Mouse (Mus musculus) liver, embryonic 12.5 days (tissue): ENCODE results near the gene Stfa3. TPM values are rescaled to one million over a fixed set of nuclear protein-coding genes. Genes with fewer than 3 reads are reported as not detected.
"Not testable (repeated sequence)": the region's sequence is repeated elsewhere in the genome, so short reads cannot be mapped to it uniquely, and the experiment has no call there.

Source experiments
- ATAC-seq: fragments of 200-750 bp; cut with Nextera tagmentation; 2 replicates; pipeline ENCODE4 v1.8.0; 2017; ENCODE audit warnings: moderate number of reproducible peaks, mild to moderate bottlenecking, moderate library complexity
- H3K27ac ChIP-seq: fragments of 300-500 bp; sonication (generic); 2 replicates; pipeline ENCODE4 v1.5.1; 2016; ENCODE audit warnings: mild to moderate bottlenecking
- H3K27me3 ChIP-seq: fragments of 300-500 bp; sonication (generic); replicated peaks from 2 replicates; pipeline ENCODE4 v1.6.1; 2016; ENCODE audit warnings: mild to moderate bottlenecking, moderate library complexity
- H3K36me3 ChIP-seq: fragments of 300-500 bp; sonication (generic); 2 replicates; pipeline ENCODE4 v1.6.1; 2016; ENCODE audit warnings: mild to moderate bottlenecking, moderate library complexity
- H3K4me1 ChIP-seq: fragments of 300-500 bp; sonication (generic); 2 replicates; pipeline ENCODE4 v1.6.1; 2016
- H3K4me2 ChIP-seq: fragments of 300-500 bp; sonication (generic); 2 replicates; pipeline ENCODE4 v1.6.1; 2016; ENCODE audit warnings: mild to moderate bottlenecking, moderate library complexity
- H3K4me3 ChIP-seq: fragments of 300-500 bp; sonication (generic); 2 replicates; pipeline ENCODE4 v1.5.1; 2016; ENCODE audit warnings: mild to moderate bottlenecking, moderate library complexity
- H3K9ac ChIP-seq: fragments of 300-500 bp; sonication (generic); 2 replicates; pipeline ENCODE4 v1.6.1; 2016; ENCODE audit warnings: mild to moderate bottlenecking, moderate library complexity
- H3K9me3 ChIP-seq: fragments of 300-500 bp; sonication (generic); replicated peaks from 2 replicates; pipeline ENCODE4 v1.6.1; 2016; ENCODE audit warnings: mild to moderate bottlenecking, moderate library complexity
- WGBS: fragments of 180-500 bp; shearing (Covaris S2); methylation state at CpG from one replicate; pipeline ENCODE4 v1.1.7; 2016; ENCODE audit not compliant: insufficient replicate concordance; 5-methylcytosine and 5-hydroxymethylcytosine counted together
- polyA plus RNA-seq: library from polyadenylated mRNA; unstranded; fragments of >200 nt; fragmentation: Nextera tagmentation; extraction: Ambion mirVana; gene quantifications from 2 replicates; pipeline ENCODE4 v1.2.1, GENCODE M21; 2016

Stfa3 gene
- polyA plus RNA-seq, 1 experiment from 2014 or later: 14.7 TPM

GRCm38 (mm10) chr16:36465436-36465835 is 10.2 kb upstream of the Stfa3 start:
- no peaks in the 10 kb centered on the region for H3K27me3 ChIP-seq
- WGBS: 78% methylated on average over 3 of the region's 3 CpGs
- no peaks in the 10 kb centered on the region for H3K36me3 ChIP-seq
- no peak for ATAC-seq
- no peak overlapping the region for H3K4me3 ChIP-seq
- H3K4me2 ChIP-seq: no peak overlapping the region
- no peak overlapping the region for H3K9ac ChIP-seq
- no peaks in the 10 kb centered on the region for H3K4me1 ChIP-seq
- no peaks in the 10 kb centered on the region for H3K9me3 ChIP-seq
- no peak overlapping the region for H3K27ac ChIP-seq

- Histone ChIP-seq H3K9ac (no peak overlapping the region), H3K27ac (no peak overlapping the region), H3K9me3 (no peaks in the 10 kb centered on the region), H3K4me2 (no peak overlapping the region), H3K4me3 (no peak overlapping the region), H3K27me3 (no peaks in the 10 kb centered on the region), H3K4me1 (no peaks in the 10 kb centered on the region), H3K36me3 (no peaks in the 10 kb centered on the region)
- no peak for ATAC-seq
- 65% methylated on average over 4 of the region's 4 CpGs for WGBS
Measured at GRCm38 (mm10) chr16:36464076-36464475, 8.9 kb upstream of the Stfa3 start.

- no peaks in the 10 kb centered on the region for H3K9me3 ChIP-seq
- H3K27ac ChIP-seq: no peak overlapping the region
- no peaks in the 10 kb centered on the region for H3K27me3 ChIP-seq
- H3K4me1 ChIP-seq: no peaks in the 10 kb centered on the region
- H3K36me3 ChIP-seq: no peaks in the 10 kb centered on the region
- no peak overlapping the region for H3K4me2 ChIP-seq
- WGBS: 45% methylated on average over 2 of the region's 2 CpGs
- no peak overlapping the region for H3K9ac ChIP-seq
- no peak for ATAC-seq
- H3K4me3 ChIP-seq: no peak overlapping the region
Measured at GRCm38 (mm10) chr16:36460426-36460825, 5.2 kb upstream of the Stfa3 start.

- 68% methylated on average over 1 of the region's 1 CpGs for WGBS
- not testable (repeated sequence) for ATAC-seq, H3K27ac ChIP-seq
Measured at GRCm38 (mm10) chr16:36420979-36421378, 34.2 kb downstream of the Stfa3 start.

GRCm38 (mm10) chr16:36408357-36408756 is 46.8 kb downstream of the Stfa3 start, which contains the start of gene Stfa2:
TSS of gene Stfa2 (minus strand) at chr16:36408457.
- no peak within 1 kb of the TSS for H3K4me3 ChIP-seq
- H3K27me3 ChIP-seq: no peaks in the 10 kb centered on the region

More at GRCm38 (mm10) chr16:36420979-36421378, 34.2 kb downstream of the Stfa3 start:
- not testable (repeated sequence) for H3K4me1 ChIP-seq, H3K9me3 ChIP-seq, H3K27me3 ChIP-seq, H3K9ac ChIP-seq, H3K36me3 ChIP-seq, H3K4me3 ChIP-seq, H3K4me2 ChIP-seq

More at GRCm38 (mm10) chr16:36408357-36408756, 46.8 kb downstream of the Stfa3 start, which contains the start of gene Stfa2:
- Histone ChIP-seq H3K9ac (no peak within 1 kb of the TSS), H3K27ac (no peak within 1 kb of the TSS), H3K9me3 (no peaks in the 10 kb centered on the region), H3K36me3 (no peaks in the 10 kb centered on the region), H3K4me1 (no peaks in the 10 kb centered on the region), H3K4me2 (no peak within 1 kb of the TSS)
- no peak for ATAC-seq

Other genes starting within 250 kb of the Stfa3 start
- gene Gm5416, start 245.0 kb downstream of the Stfa3 start, polyA plus RNA-seq: 0.75 and 0.81 TPM in 2 replicates
- 1.1 and 1.4 TPM in 2 replicates for gene 2010005H15Rik, start 233.9 kb downstream of the Stfa3 start, polyA plus RNA-seq
- gene Stfa1, start 178.4 kb downstream of the Stfa3 start, polyA plus RNA-seq: 80.5 and 92.3 TPM in 2 replicates
- gene BC117090, start 121.1 kb downstream of the Stfa3 start, polyA plus RNA-seq: not detected in 2 replicates
- gene BC100530, start 87.6 kb downstream of the Stfa3 start, polyA plus RNA-seq: 74.3 and 86.6 TPM in 2 replicates
- 4.4 and 5.3 TPM in 2 replicates for gene Stfa2, start 46.9 kb downstream of the Stfa3 start, polyA plus RNA-seq
- not detected in 2 replicates for gene Casr, start 106.7 kb upstream of the Stfa3 start, polyA plus RNA-seq
- gene Cd86, start 210.7 kb upstream of the Stfa3 start, polyA plus RNA-seq: 4.3 and 4.9 TPM in 2 replicates
- gene Ildr1, start 238.6 kb upstream of the Stfa3 start, polyA plus RNA-seq: 0.05 TPM in 2 replicates